ENCODE assay signal across 19 mouse cellular contexts in the genomic region with DNA sequence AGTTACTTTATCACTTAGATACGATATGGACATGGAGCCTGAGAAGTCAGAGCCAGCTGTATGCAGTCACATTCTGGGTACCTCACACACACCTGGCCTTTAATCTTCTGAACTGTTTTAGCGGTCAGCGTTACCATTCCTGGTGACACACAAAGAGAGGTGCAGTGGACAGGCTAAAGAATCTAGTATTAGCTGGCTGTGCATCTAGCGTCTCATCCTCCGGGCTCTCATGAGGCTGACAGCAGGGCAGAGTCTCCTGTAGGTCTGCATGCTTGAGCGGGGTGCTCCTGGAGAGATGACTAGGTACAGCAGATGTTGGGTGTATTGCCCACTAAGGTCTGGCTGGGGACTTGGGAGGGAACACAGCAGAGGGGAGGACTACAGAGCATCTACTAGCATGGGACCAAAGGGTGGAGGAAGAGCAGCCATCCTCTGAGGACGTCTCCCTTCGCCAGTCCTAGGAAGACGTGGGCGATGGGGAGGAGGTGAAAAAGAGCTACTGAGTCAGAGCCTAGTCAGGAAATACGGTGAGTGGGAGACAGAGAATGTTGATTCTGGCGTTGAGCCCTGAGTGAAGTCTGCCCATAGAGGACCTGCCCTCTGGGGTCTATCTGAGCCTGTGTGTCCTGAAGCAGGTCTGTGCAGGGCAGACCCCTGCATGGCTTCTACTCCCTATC.
DNase-seq lines count a peak whose midpoint lies in the region; ATAC-seq and TF ChIP-seq lines count a peak whose summit lies in the region.
"Had no signal": no experiment of that assay in that cellular context is flagged by ENCODE, and none has a peak within 500 bp of the region (broad histone marks: within the 10 kb centered on the region; RNA-seq: fewer than 3 reads in every experiment).

No protein-coding gene starts in this region.

- H3K27me3 ChIP-seq in lung, postnatal 0 days (replicated peaks; ENCODE audit: insufficient read depth, low read length): no peaks in the 10 kb centered on the region
- H3K27me3 ChIP-seq: embryonic facial prominence, embryonic 13.5 days; limb, embryonic 15.5 days; Patski had no signal

- no peaks in the 10 kb centered on the region for H3K9me3 ChIP-seq in lung, postnatal 0 days (ENCODE audit: low read length)
- H3K9me3 ChIP-seq: embryonic facial prominence, embryonic 13.5 days; limb, embryonic 15.5 days had no signal

- no peak overlapping the region for H3K9ac ChIP-seq in lung, postnatal 0 days (replicated peaks; ENCODE audit: low read depth)
- H3K9ac ChIP-seq: embryonic facial prominence, embryonic 13.5 days; limb, embryonic 15.5 days; liver, postnatal 0 days had no signal

- 84% methylated on average over 12 of the region's 12 CpGs for WGBS in lung, postnatal 0 days

- no peak for TF ChIP-seq CTCF in lung, postnatal 0 days (IDR thresholded peaks at IDR 0.05)

- H3K27ac ChIP-seq in lung, postnatal 0 days (ENCODE audit: low read length): no peak overlapping the region
- H3K27ac ChIP-seq: embryonic facial prominence, embryonic 13.5 days; hindbrain, postnatal 0 days; limb, embryonic 15.5 days had no signal

- DNase-seq in frontal cortex, postnatal 10 days (ENCODE audit: low spot score in 2 of 2): no peak
- DNase-seq in layer of hippocampus, adult 11-12 months (ENCODE audit: low spot score): peak; percentile 15
- DNase-seq in layer of hippocampus, adult 9-10 months (ENCODE audit: low spot score): no peak
- DNase-seq in brain, adult 2 months (ENCODE audit: low read depth, low spot score): peak; percentile 81
- peak; percentile 31 to 69 for DNase-seq in left cerebral cortex, adult 9 months (ENCODE audit: low spot score in 2 of 2)
- no peak for DNase-seq in lung, postnatal 0 days (ENCODE audit: low spot score)
- DNase-seq: cerebellum, adult 11-12 months; gastrocnemius, postnatal 25 days; heart, postnatal 4 days; liver, postnatal 0 days had no signal

- H3K4me1 ChIP-seq in lung, postnatal 0 days (ENCODE audit: insufficient read depth, low read depth, low read length): peaks cover 5% of the 10 kb centered on the region; the same call in 1 of the 2 replicates

- peak; percentile 97 for ATAC-seq in frontal cortex, adult (ENCODE audit: low TSS enrichment)
- no peak for ATAC-seq in lung, postnatal 0 days
- no peak for ATAC-seq in granulocyte monocyte progenitor cell, adult 5-6 weeks (replicated peaks; ENCODE audit: poor library complexity, severe bottlenecking)
- ATAC-seq: hindbrain, postnatal 0 days; liver, postnatal 0 days had no signal

- no peaks in the 10 kb centered on the region for H3K36me3 ChIP-seq in lung, postnatal 0 days (ENCODE audit: insufficient read depth, low read length)
- H3K36me3 ChIP-seq: limb, embryonic 15.5 days had no signal

- no peak overlapping the region for H3K4me2 ChIP-seq in lung, postnatal 0 days (replicated peaks; ENCODE audit: low read depth, low read length)
- H3K4me2 ChIP-seq: embryonic facial prominence, embryonic 13.5 days; heart, embryonic 11.5 days; limb, embryonic 15.5 days; midbrain, embryonic 11.5 days had no signal

- H3K4me3 ChIP-seq in lung, postnatal 0 days (ENCODE audit: low read depth, low read length): no peak overlapping the region
- H3K4me3 ChIP-seq: embryonic facial prominence, embryonic 13.5 days; limb, embryonic 15.5 days; myocyte had no signal

- no peak for TF ChIP-seq EP300 in lung, postnatal 0 days (IDR thresholded peaks at IDR 0.05)

Comparison
In these comparisons a context has a peak if more than half of its experiments do, and no peak if none do; other contexts are left out.
1. DNase-seq: peak in layer of hippocampus, adult 11-12 months (single experiment), brain, adult 2 months (single experiment) and left cerebral cortex, adult 9 months (2 of 2); none in frontal cortex, postnatal 10 days (0 of 2), layer of hippocampus, adult 9-10 months (single experiment) and lung, postnatal 0 days (single experiment).